Mouse (Mus musculus) spleen, embryonic (tissue): ENCODE measurements around the gene Syt5.

Source experiments
- CTCF ChIA-PET: fragments of 350-600 bp; sonication (Branson Sonifier 250); formaldehyde crosslinking; loops from one replicate; lab custom pipeline; 2022; lab: Charles Lee

Syt5 gene

DNA sequence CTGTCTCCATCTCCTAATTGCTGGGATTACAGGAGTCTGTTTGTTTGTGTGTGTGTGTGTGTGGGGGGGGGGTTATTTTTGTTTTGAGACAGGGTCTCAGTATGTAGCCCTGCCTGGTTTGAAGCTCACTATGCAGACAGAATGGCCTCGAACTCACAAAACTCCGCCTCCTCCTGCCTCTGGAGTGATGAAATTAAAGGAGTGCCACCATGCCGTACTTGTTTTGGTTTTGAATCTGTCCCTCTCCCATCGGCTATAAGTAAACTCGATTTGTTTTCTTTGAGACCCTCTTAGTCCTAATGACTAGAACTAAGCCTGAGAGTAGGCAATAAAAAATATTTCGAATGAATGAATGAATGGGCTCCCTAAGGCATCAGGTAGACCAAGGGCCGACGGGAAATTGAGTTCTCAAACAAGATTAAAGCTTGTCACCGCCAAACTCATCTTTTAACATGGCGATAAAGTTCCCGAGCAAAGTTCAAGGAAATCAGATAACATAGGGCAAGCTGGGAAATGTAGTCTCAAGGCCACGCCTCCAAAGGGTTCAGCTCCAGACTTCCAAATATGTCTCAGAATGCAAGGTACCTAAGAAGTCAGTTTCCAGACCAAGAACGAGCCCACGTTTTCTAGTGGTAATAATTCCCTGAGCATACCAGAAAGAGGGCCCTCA is 44.8 kb downstream of the Syt5 start:
- CTCF ChIA-PET = no interaction called here

DNA sequence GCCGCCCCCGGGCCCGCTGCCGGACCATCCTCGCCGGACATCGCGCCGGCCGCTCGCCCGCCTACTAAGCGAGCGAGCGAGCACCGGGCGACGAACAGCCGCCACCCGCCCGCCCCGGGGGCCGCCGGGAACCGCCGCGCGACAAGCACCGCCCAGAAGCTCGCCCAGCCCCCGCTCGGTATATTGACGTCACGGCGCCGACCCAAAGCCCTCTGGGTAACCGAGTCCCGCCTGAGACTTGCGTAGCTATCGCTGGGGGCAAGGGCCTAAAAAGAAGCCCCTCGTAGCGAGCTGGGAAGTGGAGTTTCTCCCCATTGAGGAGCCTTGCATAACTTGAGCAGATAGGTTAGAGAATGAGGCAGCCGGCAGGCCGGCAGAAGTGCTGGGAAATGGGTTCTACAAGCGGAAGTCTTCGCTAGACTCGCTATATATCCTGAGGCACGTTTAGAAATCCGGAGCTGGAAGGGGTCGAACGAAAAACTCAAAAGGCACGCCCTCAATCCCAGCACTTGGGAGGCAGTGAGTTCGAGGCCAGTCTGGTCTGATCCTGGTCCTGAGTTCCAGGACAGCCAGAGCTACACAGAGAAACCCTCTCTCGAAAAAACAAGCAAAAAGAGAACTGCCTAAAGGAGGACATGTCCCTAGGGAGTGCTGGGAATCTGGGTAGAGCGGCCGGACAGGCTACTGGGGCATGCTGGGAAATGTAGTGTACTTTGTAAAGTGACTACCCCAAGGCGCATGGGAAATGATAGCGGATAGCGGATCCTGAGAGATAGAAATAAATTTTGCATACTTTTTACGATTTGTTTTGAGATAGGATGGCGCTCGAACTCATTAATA is 45.6 kb downstream of the Syt5 start, which contains the start of gene Ppp1r12c:
TSS of gene Ppp1r12c (minus strand) at position 123 of the 840 bp plus-strand sequence.
- CTCF ChIA-PET = no interaction called here

DNA sequence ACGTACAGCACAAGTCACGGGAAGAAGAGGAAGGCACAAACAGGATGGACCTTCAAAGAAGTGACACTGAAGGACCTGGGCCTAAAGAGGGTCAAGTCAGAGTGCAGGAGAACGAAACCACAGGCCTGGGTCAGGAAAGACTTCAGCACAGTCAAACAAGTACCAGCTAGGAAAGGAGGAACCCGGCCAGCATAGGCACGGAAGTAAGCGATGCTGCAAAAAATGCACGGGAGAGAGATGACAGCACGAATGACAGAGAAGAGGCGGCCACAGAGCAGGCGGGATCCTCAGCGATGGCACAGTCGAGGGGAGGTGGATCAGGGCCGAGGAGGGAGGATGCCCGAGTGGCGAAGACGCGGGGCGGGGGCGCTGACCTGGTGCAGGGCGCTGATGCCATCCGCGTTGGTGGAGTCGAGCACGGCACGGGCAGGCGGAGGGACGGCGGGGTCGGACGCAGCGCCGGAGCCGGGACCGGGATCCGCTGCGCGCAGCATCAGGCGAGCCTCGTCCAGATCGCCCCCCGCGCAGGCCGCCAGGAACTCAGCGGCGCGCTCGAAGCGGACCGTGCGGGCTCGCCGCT is 46.4 kb downstream of the Syt5 start:
- CTCF ChIA-PET = interaction anchor here (0.7 kb wide), 1 partner anchor 23 kb away, joined by 7 read pairs; no protein-coding TSS in a partner anchor

- CTCF ChIA-PET = no interaction called here
These were observed 48.3 kb downstream of the Syt5 start for GRCm38 (mm10) chr7:4499034-4499433.

GRCm38 (mm10) chr7:4498251-4498650 is 49.1 kb downstream of the Syt5 start:
- CTCF ChIA-PET = interaction anchor here (0.6 to 1.0 kb wide), 2 partner anchors 12 to 15 kb away, joined by 4 to 6 read pairs; no protein-coding TSS in a partner anchor

DNA sequence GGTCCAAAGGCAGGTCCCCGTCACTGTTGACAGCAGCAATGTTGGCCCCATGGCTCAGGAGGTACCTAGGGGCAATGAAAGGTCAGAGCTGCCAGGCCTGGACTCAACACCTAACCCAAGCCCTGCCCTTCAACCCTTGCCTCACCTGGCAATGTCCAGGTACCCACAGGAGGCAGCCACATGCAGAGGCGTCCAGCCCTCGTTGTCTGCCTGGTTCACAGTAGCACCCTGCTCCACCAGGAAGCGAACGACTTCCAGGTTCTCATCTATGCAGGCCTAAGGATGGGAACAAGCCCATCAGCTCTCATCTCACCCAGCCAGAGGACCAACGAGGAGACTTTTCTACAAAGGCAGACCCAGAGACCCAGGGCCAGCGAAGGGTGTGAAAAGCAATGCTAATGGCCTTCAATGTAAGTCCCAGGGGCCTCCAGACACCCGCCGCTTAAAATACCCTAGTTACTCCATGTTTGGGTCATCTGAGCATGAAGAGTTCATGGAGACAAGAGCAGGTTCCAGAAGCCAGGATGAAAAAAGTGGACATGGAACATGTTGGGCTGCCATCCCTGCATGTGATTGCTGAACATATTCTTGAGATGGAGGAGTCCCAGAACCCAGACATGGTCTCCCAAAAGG is 50.0 kb downstream of the Syt5 start:
- CTCF ChIA-PET = interaction anchor here (1.0 kb wide), 1 partner anchor 12 kb away, joined by 4 read pairs; no protein-coding TSS in a partner anchor

DNA sequence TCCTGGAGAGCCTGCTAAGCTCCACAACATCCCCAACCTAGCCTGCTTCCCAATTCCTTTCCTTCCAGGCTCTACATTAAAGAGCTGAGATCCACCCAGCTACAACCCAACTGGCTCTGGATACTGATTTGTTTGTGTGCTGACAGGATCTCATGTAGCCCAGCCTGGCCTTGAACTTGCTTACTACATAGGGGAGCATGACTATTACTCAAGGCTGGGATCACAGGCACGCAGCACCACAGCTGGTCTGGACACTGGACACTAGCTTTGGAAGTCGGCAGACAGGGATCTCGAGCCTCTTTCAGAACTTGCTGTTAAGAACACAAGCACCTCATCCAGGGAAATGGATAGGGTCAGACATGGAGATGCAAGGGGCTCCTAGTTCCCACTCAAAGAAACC is 50.9 kb downstream of the Syt5 start:
- CTCF ChIA-PET = no interaction called here

- CTCF ChIA-PET = interaction anchor here (1.0 kb wide), 1 partner anchor 16 kb away, joined by 3 read pairs; no protein-coding TSS in a partner anchor
These were observed 53.4 kb downstream of the Syt5 start for GRCm38 (mm10) chr7:4493991-4494390.

- CTCF ChIA-PET = interaction anchor here (0.7 kb wide), 1 partner anchor 506 kb away, joined by 4 read pairs; no protein-coding TSS in a partner anchor
These were observed 54.8 kb downstream of the Syt5 start for GRCm38 (mm10) chr7:4492284-4493224.

GRCm38 (mm10) chr7:4491308-4491707 is 56.0 kb downstream of the Syt5 start:
- CTCF ChIA-PET = no interaction called here
